Mouse (Mus musculus) kidney, embryonic 16.5 days (tissue): ENCODE data around the gene Krt16. TPM values are rescaled to one million over a fixed set of nuclear protein-coding genes. Genes with fewer than 3 reads are reported as not detected.

ENCODE experiments used
- ATAC-seq: fragments of 200-750 bp; cut with Nextera tagmentation; 2 replicates; pipeline ENCODE4 v1.8.0; 2017; ENCODE audit warnings: moderate TSS enrichment; ENCODE audit not compliant: low FRiP score, low TSS enrichment
- H3K27ac ChIP-seq: fragments of 300-500 bp; sonication (generic); 2 replicates; pipeline ENCODE4 v1.5.1; 2014; ENCODE audit warnings: low read length
- H3K27me3 ChIP-seq: fragments of 300-500 bp; sonication (generic); 2 replicates; pipeline ENCODE4 v1.6.1; 2014; ENCODE audit warnings: low read length, control low read depth, mixed read lengths; ENCODE audit not compliant: insufficient read depth
- H3K36me3 ChIP-seq: fragments of 300-500 bp; sonication (generic); 2 replicates; pipeline ENCODE4 v1.6.1; 2014; ENCODE audit warnings: low read length, control low read depth, mixed read lengths; ENCODE audit not compliant: insufficient read depth
- H3K4me1 ChIP-seq: fragments of 300-500 bp; sonication (generic); 2 replicates; pipeline ENCODE4 v1.6.1; 2014; ENCODE audit warnings: low read length, control low read depth, mixed read lengths; ENCODE audit not compliant: insufficient read depth
- H3K4me2 ChIP-seq: fragments of 300-500 bp; sonication (generic); replicated peaks from 2 replicates; pipeline ENCODE4 v1.6.1; 2014; ENCODE audit warnings: low read depth, low read length
- H3K4me3 ChIP-seq: fragments of 300-500 bp; sonication (generic); 2 replicates; pipeline ENCODE4 v1.5.1; 2014; ENCODE audit warnings: mild to moderate bottlenecking, low read length
- H3K9ac ChIP-seq: fragments of 300-500 bp; sonication (generic); replicated peaks from 2 replicates; pipeline ENCODE4 v1.6.1; 2014; ENCODE audit warnings: low read length
- H3K9me3 ChIP-seq: fragments of 300-500 bp; sonication (generic); 2 replicates; pipeline ENCODE4 v1.6.1; 2016; ENCODE audit warnings: low read length, control low read depth
- WGBS: fragments of 180-500 bp; shearing (Covaris S2); extraction: QIAGEN DNeasy Blood & Tissue Kit; methylation state at CpG from one replicate; pipeline ENCODE4 v1.1.7; 2014; 5-methylcytosine and 5-hydroxymethylcytosine counted together
- polyA plus RNA-seq: library from polyadenylated mRNA; unstranded; fragments of >200 nt; fragmentation: Nextera tagmentation; extraction: Ambion mirVana; gene quantifications from 2 replicates; pipeline ENCODE4 v1.2.1, GENCODE M21; 2015

Gene Krt16
- polyA plus RNA-seq, 1 experiment from 2014 or later = not detected

GRCm38 (mm10) chr11:100281596-100282544 is 33.2 kb upstream of the Krt16 start:
- H3K27ac ChIP-seq = no peak overlapping the region
- H3K4me3 ChIP-seq = no peak overlapping the region
- no peaks in the 10 kb centered on the region for H3K9me3 ChIP-seq
- no peaks in the 10 kb centered on the region for H3K36me3 ChIP-seq
- H3K27me3 ChIP-seq = no peaks in the 10 kb centered on the region
- H3K9ac ChIP-seq = no peak overlapping the region
- WGBS = 22% methylated on average over 11 of the region's 11 CpGs
- H3K4me1 ChIP-seq = peaks cover 4% of the 10 kb centered on the region; the same call in 1 of the 2 replicates
- no peak overlapping the region for H3K4me2 ChIP-seq
- ATAC-seq = 0 out of 2 replicates have a peak, but pooled peaks have one; percentile 25

- no peak for ATAC-seq
Observed at GRCm38 (mm10) chr11:100278759-100279158, 30.1 kb upstream of the Krt16 start.

GRCm38 (mm10) chr11:100277726-100278480 is 29.2 kb upstream of the Krt16 start:
- Histone ChIP-seq H3K4me1 (peaks cover 4% of the 10 kb centered on the region; the same call in 1 of the 2 replicates), H3K4me3 (no peak overlapping the region), H3K27ac (no peak overlapping the region), H3K9ac (no peak overlapping the region), H3K36me3 (no peaks in the 10 kb centered on the region), H3K9me3 (no peaks in the 10 kb centered on the region), H3K27me3 (no peaks in the 10 kb centered on the region), H3K4me2 (no peak overlapping the region)
- 73% methylated on average over 15 of the region's 15 CpGs for WGBS
- ATAC-seq = no peak

More at GRCm38 (mm10) chr11:100278759-100279158, 30.1 kb upstream of the Krt16 start:
- Histone ChIP-seq H3K27me3 (no peaks in the 10 kb centered on the region), H3K9ac (no peak overlapping the region), H3K4me3 (no peak overlapping the region), H3K9me3 (no peaks in the 10 kb centered on the region), H3K36me3 (no peaks in the 10 kb centered on the region), H3K4me1 (peaks cover 4% of the 10 kb centered on the region; the same call in 1 of the 2 replicates), H3K4me2 (no peak overlapping the region), H3K27ac (no peak overlapping the region)
- WGBS = 31% methylated on average over 5 of the region's 5 CpGs

- no peak overlapping the region for H3K4me2 ChIP-seq
- ATAC-seq = no peak
- no peaks in the 10 kb centered on the region for H3K36me3 ChIP-seq
- H3K4me1 ChIP-seq = no peaks in the 10 kb centered on the region
- H3K27me3 ChIP-seq = no peaks in the 10 kb centered on the region
- H3K9ac ChIP-seq = no peak overlapping the region
- H3K9me3 ChIP-seq = no peaks in the 10 kb centered on the region
- H3K4me3 ChIP-seq = no peak overlapping the region
- H3K27ac ChIP-seq = no peak overlapping the region
- 58% methylated on average over 5 of the region's 5 CpGs for WGBS
Observed at GRCm38 (mm10) chr11:100275466-100275865, 26.8 kb upstream of the Krt16 start.

- no peak for ATAC-seq
- H3K36me3 ChIP-seq = no peaks in the 10 kb centered on the region
- no peaks in the 10 kb centered on the region for H3K4me1 ChIP-seq
- H3K4me3 ChIP-seq = no peak overlapping the region
- H3K27ac ChIP-seq = no peak overlapping the region
- no peak overlapping the region for H3K9ac ChIP-seq
- no peaks in the 10 kb centered on the region for H3K9me3 ChIP-seq
- 62% methylated on average over 7 of the region's 7 CpGs for WGBS
- H3K27me3 ChIP-seq = no peaks in the 10 kb centered on the region
- H3K4me2 ChIP-seq = no peak overlapping the region
Observed at GRCm38 (mm10) chr11:100274719-100275118, 26.0 kb upstream of the Krt16 start.

- Histone ChIP-seq H3K9ac (no peak overlapping the region), H3K27me3 (no peaks in the 10 kb centered on the region), H3K4me3 (no peak overlapping the region), H3K27ac (no peak overlapping the region), H3K9me3 (no peaks in the 10 kb centered on the region), H3K36me3 (no peaks in the 10 kb centered on the region), H3K4me1 (no peaks in the 10 kb centered on the region), H3K4me2 (no peak overlapping the region)
- 82% methylated on average over 1 of the region's 1 CpGs for WGBS
- no peak for ATAC-seq
Observed at GRCm38 (mm10) chr11:100271878-100272277, 23.2 kb upstream of the Krt16 start.

- Histone ChIP-seq H3K4me3 (no peak within 1 kb of the TSS), H3K27me3 (no peaks in the 10 kb centered on the region), H3K9me3 (no peaks in the 10 kb centered on the region), H3K36me3 (no peaks in the 10 kb centered on the region), H3K4me1 (no peaks in the 10 kb centered on the region), H3K27ac (no peak within 1 kb of the TSS), H3K4me2 (no peak within 1 kb of the TSS), H3K9ac (no peak within 1 kb of the TSS)
- WGBS = 85% methylated on average over 7 of the region's 7 CpGs
- ATAC-seq = no peak
Observed at GRCm38 (mm10) chr11:100269821-100270332, 21.2 kb upstream of the Krt16 start, which contains the start of gene Krt42. Krt42 (minus strand) TSS chr11:100269871.

- Histone ChIP-seq H3K27ac (no peak overlapping the region), H3K9me3 (no peaks in the 10 kb centered on the region), H3K4me3 (no peak overlapping the region), H3K36me3 (no peaks in the 10 kb centered on the region), H3K4me2 (no peak overlapping the region), H3K9ac (no peak overlapping the region), H3K4me1 (no peaks in the 10 kb centered on the region), H3K27me3 (no peaks in the 10 kb centered on the region)
- 22% methylated on average over 13 of the region's 13 CpGs for WGBS
- no peak for ATAC-seq
Observed at GRCm38 (mm10) chr11:100262058-100262980, 13.6 kb upstream of the Krt16 start.

- Histone ChIP-seq H3K27me3 (no peaks in the 10 kb centered on the region), H3K9ac (no peak overlapping the region), H3K4me1 (no peaks in the 10 kb centered on the region), H3K36me3 (no peaks in the 10 kb centered on the region), H3K27ac (no peak overlapping the region), H3K9me3 (no peaks in the 10 kb centered on the region), H3K4me3 (no peak overlapping the region), H3K4me2 (no peak overlapping the region)
- WGBS = 81% methylated on average over 9 of the region's 9 CpGs
- ATAC-seq = no peak
Observed at GRCm38 (mm10) chr11:100261235-100261605, 12.5 kb upstream of the Krt16 start.
